In the genomic region with DNA sequence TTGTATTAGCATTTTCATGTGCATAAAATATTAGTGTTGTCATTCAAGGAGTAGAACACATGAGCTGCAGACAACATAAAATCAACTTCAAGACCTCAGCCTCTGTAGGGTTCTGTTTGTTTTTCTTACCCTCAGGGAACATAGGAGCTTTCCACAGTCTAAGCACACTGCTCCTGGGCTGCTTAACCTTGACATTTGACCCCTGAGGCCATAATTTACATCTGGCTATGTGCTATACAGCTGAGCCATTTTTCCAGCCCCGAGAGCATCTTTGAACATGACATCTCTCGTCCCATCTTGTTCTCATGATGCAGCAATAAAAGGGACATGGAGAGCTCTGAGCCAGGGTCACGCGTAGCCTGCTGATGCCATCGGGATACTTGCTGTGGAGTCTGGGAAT, we compare ENCODE assay signal across 29 mouse cellular contexts.
DNase-seq lines count a peak whose midpoint lies in the region; ATAC-seq and TF ChIP-seq lines count a peak whose summit lies in the region.
"Had no signal": no experiment of that assay in that cellular context is flagged by ENCODE, and none has a peak within 500 bp of the region (broad histone marks: within the 10 kb centered on the region; RNA-seq: fewer than 3 reads in every experiment).

No protein-coding gene starts in this region.

- 67% methylated on average over 5 of the region's 5 CpGs for WGBS in intestine, embryonic 14.5 days
- 75% methylated on average over 5 of the region's 5 CpGs for WGBS in intestine, postnatal 0 days
- WGBS in midbrain, embryonic 16.5 days = 78% methylated on average over 5 of the region's 5 CpGs

- H3K27me3 ChIP-seq in intestine, embryonic 14.5 days (replicated peaks; ENCODE audit: control insufficient read depth, insufficient read depth, low read length) = no peaks in the 10 kb centered on the region
- no peaks in the 10 kb centered on the region for H3K27me3 ChIP-seq in intestine, postnatal 0 days (replicated peaks; ENCODE audit: control insufficient read depth, insufficient read depth, low read length)
- no peaks in the 10 kb centered on the region for H3K27me3 ChIP-seq in midbrain, embryonic 16.5 days (ENCODE audit: control insufficient read depth, insufficient read depth, low read depth, low read length)
- H3K27me3 ChIP-seq: CH12.LX; forebrain, embryonic 13.5 days; heart, embryonic 12.5 days; heart, embryonic 15.5 days had no signal

- no peaks in the 10 kb centered on the region for H3K36me3 ChIP-seq in intestine, embryonic 14.5 days (ENCODE audit: control insufficient read depth, insufficient read depth, low read length)
- no peaks in the 10 kb centered on the region for H3K36me3 ChIP-seq in intestine, postnatal 0 days (ENCODE audit: control insufficient read depth, insufficient read depth)
- no peaks in the 10 kb centered on the region for H3K36me3 ChIP-seq in midbrain, embryonic 16.5 days (ENCODE audit: control insufficient read depth, insufficient read depth, low read length)
- H3K36me3 ChIP-seq: forebrain, embryonic 10.5 days; G1E; heart, embryonic 12.5 days; heart, embryonic 15.5 days had no signal

- H3K27ac ChIP-seq in intestine, embryonic 14.5 days (ENCODE audit: low read depth) = no peak overlapping the region
- no peak overlapping the region for H3K27ac ChIP-seq in intestine, postnatal 0 days (ENCODE audit: low read depth, low read length)
- H3K27ac ChIP-seq in midbrain, embryonic 16.5 days (ENCODE audit: low read length) = no peak overlapping the region
- H3K27ac ChIP-seq: forebrain, embryonic 10.5 days; forebrain, embryonic 13.5 days; heart, embryonic 15.5 days; hindbrain, embryonic 14.5 days; hindbrain, postnatal 0 days had no signal

- H3K4me3 ChIP-seq in intestine, embryonic 14.5 days (ENCODE audit: low read depth, low read length) = no peak overlapping the region
- no peak overlapping the region for H3K4me3 ChIP-seq in intestine, postnatal 0 days (ENCODE audit: low read depth, low read length)
- no peak overlapping the region for H3K4me3 ChIP-seq in midbrain, embryonic 16.5 days (ENCODE audit: low read depth, low read length)
- H3K4me3 ChIP-seq: forebrain, embryonic 10.5 days; forebrain, embryonic 13.5 days; heart, embryonic 12.5 days; heart, embryonic 15.5 days had no signal

- H3K4me2 ChIP-seq in intestine, embryonic 14.5 days (ENCODE audit: low read length) = no peak overlapping the region
- H3K4me2 ChIP-seq in intestine, postnatal 0 days (replicated peaks; ENCODE audit: low read depth) = no peak overlapping the region
- H3K4me2 ChIP-seq in midbrain, embryonic 16.5 days (ENCODE audit: low read length) = no peak overlapping the region
- H3K4me2 ChIP-seq: forebrain, embryonic 13.5 days; heart, embryonic 12.5 days; heart, embryonic 15.5 days; hindbrain, embryonic 14.5 days had no signal

- no peak overlapping the region for H3K9ac ChIP-seq in intestine, embryonic 14.5 days (ENCODE audit: low read length)
- no peak overlapping the region for H3K9ac ChIP-seq in intestine, postnatal 0 days (ENCODE audit: low read depth, low read length)
- H3K9ac ChIP-seq in midbrain, embryonic 16.5 days (ENCODE audit: low read depth, low read length) = no peak overlapping the region
- H3K9ac ChIP-seq: forebrain, embryonic 13.5 days; heart, embryonic 12.5 days; heart, embryonic 15.5 days; hindbrain, embryonic 14.5 days had no signal

- TF ChIP-seq CTCF in intestine, postnatal 0 days (IDR thresholded peaks at IDR 0.05; ENCODE audit: low read depth) = no peak

- H3K4me1 ChIP-seq in intestine, embryonic 14.5 days (replicated peaks; ENCODE audit: control insufficient read depth, insufficient read depth, low read length) = no peaks in the 10 kb centered on the region
- no peaks in the 10 kb centered on the region for H3K4me1 ChIP-seq in intestine, postnatal 0 days (replicated peaks; ENCODE audit: control insufficient read depth, insufficient read depth, low read length)
- no peaks in the 10 kb centered on the region for H3K4me1 ChIP-seq in midbrain, embryonic 16.5 days (ENCODE audit: control insufficient read depth, insufficient read depth, low read length)
- H3K4me1 ChIP-seq: forebrain, embryonic 13.5 days; heart, embryonic 12.5 days; heart, embryonic 15.5 days had no signal

- H3K9me3 ChIP-seq in intestine, embryonic 14.5 days (ENCODE audit: control insufficient read depth, low read length) = no peaks in the 10 kb centered on the region
- H3K9me3 ChIP-seq in intestine, postnatal 0 days (ENCODE audit: control insufficient read depth) = no peaks in the 10 kb centered on the region
- no peaks in the 10 kb centered on the region for H3K9me3 ChIP-seq in midbrain, embryonic 16.5 days (replicated peaks; ENCODE audit: control insufficient read depth, low read length, poor library complexity, severe bottlenecking)
- H3K9me3 ChIP-seq: forebrain, embryonic 10.5 days; forebrain, embryonic 13.5 days; heart, embryonic 12.5 days; heart, embryonic 15.5 days had no signal

- peak; percentile 23 for DNase-seq in intestine, embryonic 14.5 days (ENCODE audit: low spot score)
- peak; percentile 10 for DNase-seq in ZHBTc4 (ENCODE audit: low read depth, low spot score)
- peak; percentile 44 for DNase-seq in embryo, embryonic 11 days
- DNase-seq in yolk sac, embryonic 10.5 days (ENCODE audit: low spot score) = peak; percentile 7
- DNase-seq in lung, postnatal 4 days = no peak
- DNase-seq: adrenal gland, adult 2 months; adrenal gland, postnatal 14 days; B cell, adult 2 months; cerebellum, adult 11 months; cerebellum, adult 2 months; cerebellum, adult 9-11 months; cerebellum, postnatal 25 days; gastrocnemius, postnatal 14 days; heart, adult 18-20 months; heart, postnatal 10 days; heart, postnatal 36 days had no signal

- ATAC-seq in intestine, embryonic 14.5 days (replicated peaks; ENCODE audit: low FRiP score, low TSS enrichment, low read depth) = no peak
- ATAC-seq in intestine, postnatal 0 days = no peak
- no peak for ATAC-seq in midbrain, embryonic 16.5 days
- ATAC-seq: forebrain, embryonic 13.5 days; forebrain, embryonic 16.5 days; hindbrain, postnatal 0 days; inflammation-experienced regulatory T-cells, adult 6 months; Patski had no signal

Comparison
In these comparisons a context has a peak if more than half of its experiments do, and no peak if none do; other contexts are left out.
1. DNase-seq: peak in intestine, embryonic 14.5 days (single experiment), ZHBTc4 (single experiment), embryo, embryonic 11 days (single experiment) and yolk sac, embryonic 10.5 days (single experiment); none in lung, postnatal 4 days (0 of 2).